1 mouse cellular context compared by ENCODE assay signal in the genomic region with DNA sequence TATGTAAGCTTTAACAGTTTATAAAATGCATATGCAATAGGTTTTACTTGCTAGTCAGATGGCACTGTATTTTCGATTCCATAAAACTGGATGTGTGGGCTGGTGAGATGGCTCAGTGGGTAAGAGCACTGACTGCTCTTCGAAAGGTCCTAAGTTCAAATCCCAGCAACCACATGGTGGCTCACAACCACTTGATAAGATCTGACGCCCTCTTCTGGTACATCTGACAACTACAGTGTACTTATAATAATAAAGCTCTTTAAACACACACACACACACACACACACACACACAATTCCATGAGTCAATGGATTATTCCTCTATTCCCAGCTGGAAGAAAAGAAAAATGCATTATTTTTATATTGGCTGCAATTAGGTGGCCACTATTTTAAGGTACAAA.
A peak's percentile ranks its signal among the peaks of the same experiment; 100 is the strongest.
TF ChIP-seq lines count a peak whose summit lies in the region.

No protein-coding gene starts in this region.

TF ChIP-seq in MEL, 35 proteins besides CTCF, POLR2A, EP300 and RAD21:
- no peak for TF ChIP-seq MAZ (IDR thresholded peaks at IDR 0.05; ENCODE audit: low read depth, low read length)
- TF ChIP-seq RCOR1 (IDR thresholded peaks at IDR 0.05; ENCODE audit: low read depth, low read length), result no peak
- TF ChIP-seq GATA1 (IDR thresholded peaks at IDR 0.05; ENCODE audit: low read depth, low read length), result 0 out of 2 replicates have a peak, but pooled peaks have one; percentile 20
- TF ChIP-seq MAFK (IDR thresholded peaks at IDR 0.05; ENCODE audit: borderline replicate concordance, low read depth, low read length), result no peak
- 0 out of 2 replicates have a peak, but pooled peaks have one; percentile 21 for TF ChIP-seq MYC (IDR thresholded peaks at IDR 0.05; ENCODE audit: low read depth, low read length)
- TF ChIP-seq ZNF384 (IDR thresholded peaks at IDR 0.05; ENCODE audit: low read depth, low read length), result no peak
- TF ChIP-seq MEF2A (IDR thresholded peaks at IDR 0.05; ENCODE audit: extremely low read depth, insufficient replicate concordance, low read depth, low read length, poor library complexity, severe bottlenecking), result no peak
- no peak for TF ChIP-seq TBP (IDR thresholded peaks at IDR 0.05; ENCODE audit: low read depth, low read length)
